Mouse (Mus musculus) induced T-regulatory cell, adult 2 months (primary cell): ENCODE results near the gene Atg5.
A peak's percentile ranks its signal among the peaks of the same experiment; 100 is the strongest.

ENCODE experiments used
- DNase-seq: peaks from one replicate; pipeline ENCODE4 v3.0.0-alpha.2; 2012; ENCODE audit warnings: low read depth

Atg5 gene

GRCm38 (mm10) chr10:44354393-44354792 is 86.2 kb downstream of the Atg5 start:
- no peak for DNase-seq

- DNase-seq = no peak
Observed at GRCm38 (mm10) chr10:44355216-44355615, 87.1 kb downstream of the Atg5 start.

DNA sequence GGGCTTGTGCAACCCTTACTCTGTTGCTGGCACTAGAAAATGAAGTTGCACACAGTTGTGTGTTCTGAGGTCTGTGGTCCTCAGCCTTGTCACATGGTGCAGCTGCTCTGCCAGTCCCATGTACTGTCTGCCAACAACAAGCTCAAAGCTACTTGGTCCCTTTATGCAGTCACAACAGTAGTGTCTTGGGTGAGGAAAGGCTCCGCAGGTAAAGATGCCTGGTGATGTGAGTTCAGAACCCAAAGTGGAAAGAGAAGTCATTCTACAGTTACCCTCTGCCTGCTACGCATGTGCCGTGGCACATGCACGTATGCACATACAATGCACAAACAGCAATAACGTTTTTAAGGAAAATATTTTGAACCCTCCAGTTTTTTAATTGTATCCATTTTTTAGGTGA is 88.5 kb downstream of the Atg5 start:
- DNase-seq = no peak

- no peak for DNase-seq
Observed at GRCm38 (mm10) chr10:44357316-44357715, 89.2 kb downstream of the Atg5 start.

DNA sequence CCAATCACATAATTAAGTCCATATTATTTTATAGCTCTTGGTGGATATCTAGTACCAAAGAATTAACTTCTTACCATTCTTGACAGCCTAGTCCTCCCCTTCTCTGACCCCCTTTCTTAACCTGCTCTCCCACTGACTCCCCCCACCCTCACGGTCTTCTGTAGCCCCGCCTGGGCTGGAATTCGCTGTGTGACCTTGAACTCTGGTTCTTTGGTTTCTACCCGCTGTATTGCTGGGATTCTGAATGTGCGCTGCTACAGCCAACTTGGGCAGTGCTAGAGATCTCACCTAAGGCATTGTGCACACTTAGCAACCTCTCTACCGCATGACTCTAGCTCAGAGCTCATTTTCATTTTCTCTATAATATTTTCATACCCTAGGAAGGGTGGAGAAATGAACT is 90.7 kb downstream of the Atg5 start:
- DNase-seq = no peak

- DNase-seq = peak; percentile 56
Observed at GRCm38 (mm10) chr10:44360632-44361031, 92.5 kb downstream of the Atg5 start.

DNA sequence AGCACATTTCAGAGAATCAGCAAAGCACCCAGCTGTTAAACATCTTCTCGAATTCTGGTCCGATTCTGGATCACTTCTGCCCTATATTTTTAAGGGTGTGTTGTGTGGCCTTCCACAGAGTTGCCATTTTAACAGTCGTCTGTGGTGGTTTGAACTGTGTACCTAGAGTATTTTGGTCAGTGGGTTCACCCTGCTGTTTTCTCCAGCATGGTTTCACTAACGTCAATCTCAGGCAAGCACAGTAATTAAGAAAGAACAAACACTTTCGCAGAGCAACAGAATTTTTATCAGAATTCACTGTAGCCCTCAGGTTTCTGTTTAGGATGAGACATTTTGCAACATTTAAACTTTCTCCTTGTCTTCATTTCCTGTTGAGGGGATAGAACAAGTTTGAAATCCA is 94.3 kb downstream of the Atg5 start:
- no peak for DNase-seq

DNA sequence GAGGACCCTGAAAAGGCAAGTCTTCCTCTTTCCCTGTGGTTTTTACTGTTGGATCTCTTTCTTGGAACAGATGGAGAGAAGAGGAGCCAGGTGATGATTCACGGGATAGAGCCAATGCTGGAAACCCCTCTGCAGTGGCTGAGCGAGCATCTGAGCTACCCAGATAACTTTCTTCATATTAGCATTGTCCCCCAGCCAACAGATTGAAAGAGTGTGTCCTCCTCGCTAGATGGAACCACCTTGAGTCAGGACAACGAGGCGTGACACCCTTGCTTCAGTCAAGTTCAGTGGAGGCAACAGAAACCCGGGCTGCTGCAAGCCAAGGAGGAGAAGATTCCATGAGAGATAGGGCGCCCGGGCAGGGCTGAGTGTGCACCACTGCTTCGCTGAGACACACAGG is 94.7 kb downstream of the Atg5 start:
- peak; percentile 50 for DNase-seq

DNA sequence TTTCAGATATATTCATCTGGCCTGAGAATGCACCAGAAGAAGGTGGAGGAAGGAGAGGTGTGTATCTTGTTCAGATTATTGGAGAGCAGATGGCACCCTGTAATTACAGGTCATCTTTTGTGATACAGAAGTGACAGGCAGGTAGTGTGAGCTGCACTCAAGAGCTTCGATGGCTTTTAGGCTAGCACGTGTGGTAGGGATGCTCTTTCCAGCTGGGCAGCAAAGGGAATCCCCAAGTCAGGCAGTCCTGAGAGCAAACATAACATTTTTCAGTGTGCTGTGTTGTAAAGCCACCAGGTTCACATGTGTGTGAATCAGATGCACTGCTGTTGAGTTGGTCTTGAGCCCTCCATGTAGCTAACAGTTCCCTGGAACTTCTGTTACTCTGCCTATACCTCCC is 98.0 kb downstream of the Atg5 start:
- DNase-seq = no peak

GRCm38 (mm10) chr10:44367043-44367442 is 98.9 kb downstream of the Atg5 start:
- DNase-seq = peak; percentile 65

- DNase-seq = peak; percentile 69
Observed at GRCm38 (mm10) chr10:44368596-44368995, 100.4 kb downstream of the Atg5 start.

GRCm38 (mm10) chr10:44370666-44371065 is 102.5 kb downstream of the Atg5 start:
- no peak for DNase-seq

- DNase-seq = no peak
Observed at GRCm38 (mm10) chr10:44372210-44372609, 104.1 kb downstream of the Atg5 start.

DNA sequence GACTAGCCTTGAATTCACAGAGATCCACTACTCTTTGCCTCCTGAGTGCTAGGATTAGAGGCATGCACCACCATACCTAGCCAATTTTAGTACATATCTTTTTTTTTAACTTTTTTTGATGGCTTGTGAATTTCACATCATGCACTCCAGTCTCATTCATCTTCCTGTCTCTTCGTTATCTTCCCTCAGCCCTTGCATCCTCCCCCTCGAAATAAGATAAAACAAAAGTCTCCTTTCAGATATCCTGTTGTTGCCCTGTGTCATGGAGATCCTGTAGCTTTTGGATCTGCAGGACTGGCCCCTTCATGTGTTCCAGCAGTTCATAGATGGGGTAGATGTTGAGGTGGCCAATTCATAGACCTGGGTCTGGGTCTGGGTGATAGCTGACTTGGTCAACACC is 106.5 kb downstream of the Atg5 start:
- DNase-seq = no peak

DNA sequence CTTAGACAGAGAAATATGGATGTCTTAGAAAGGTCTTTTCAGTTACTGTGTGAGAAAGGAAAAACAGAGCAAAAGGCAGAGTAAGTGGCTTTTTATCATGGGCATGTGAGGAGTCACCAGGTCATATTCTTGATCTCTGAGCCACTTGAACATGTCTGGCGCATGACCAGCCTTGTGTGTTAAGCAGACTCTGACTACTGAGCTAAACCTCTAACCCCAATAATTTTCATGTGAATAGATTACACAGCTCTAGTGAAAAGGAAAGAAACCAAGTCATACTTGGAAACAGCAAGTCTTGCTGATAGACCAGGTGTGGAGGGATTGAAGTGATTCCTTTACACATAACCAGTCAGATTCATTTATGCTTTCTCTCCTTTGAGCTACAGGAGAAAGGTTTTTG is 107.3 kb downstream of the Atg5 start:
- DNase-seq = peak; percentile 38

GRCm38 (mm10) chr10:44377821-44378220 is 109.7 kb downstream of the Atg5 start:
- DNase-seq = peak; percentile 63

DNA sequence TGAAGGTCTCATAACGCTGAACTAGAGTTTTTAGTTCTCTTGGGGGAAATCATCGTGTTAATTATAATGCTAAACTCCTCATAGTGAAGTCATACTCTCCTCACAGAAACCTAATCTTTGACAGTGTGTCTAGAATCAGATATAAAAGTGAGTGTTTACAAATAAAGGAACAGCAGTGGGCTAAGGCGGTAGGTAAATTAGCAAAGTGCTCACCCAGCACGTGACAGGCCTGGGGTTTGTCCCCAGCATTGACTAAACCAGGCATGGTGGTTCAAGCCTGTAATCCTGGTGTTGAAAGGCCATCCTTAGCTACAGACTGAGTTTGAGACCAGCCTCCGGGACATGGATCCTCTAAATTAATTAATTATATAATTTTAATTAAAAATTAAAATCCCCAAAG is 110.2 kb downstream of the Atg5 start:
- peak; percentile 58 for DNase-seq

- peak; percentile 91 for DNase-seq
Observed at GRCm38 (mm10) chr10:44380476-44381208, 112.5 kb downstream of the Atg5 start.

DNA sequence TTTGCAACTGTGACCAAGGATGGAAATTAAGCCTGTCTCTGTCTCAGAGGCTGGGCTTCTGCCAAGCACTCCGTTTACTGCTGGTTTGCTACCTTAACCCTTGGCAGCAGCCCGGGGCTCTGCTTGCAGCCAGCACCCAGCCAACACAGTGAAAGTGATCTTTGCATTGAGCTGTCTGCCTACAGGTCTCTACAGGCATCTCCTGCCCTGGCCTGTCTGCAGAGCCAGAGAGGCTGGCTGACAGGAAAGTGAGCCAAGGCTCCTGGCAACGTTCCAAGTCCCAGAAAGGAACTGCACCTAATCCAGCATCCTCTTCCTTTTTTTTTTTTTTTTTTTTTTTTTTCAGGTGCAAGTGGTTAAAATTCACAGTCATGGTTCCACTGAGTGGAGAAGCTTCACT is 113.2 kb downstream of the Atg5 start:
- no peak for DNase-seq

- DNase-seq = no peak
Observed at GRCm38 (mm10) chr10:44381948-44382347, 113.8 kb downstream of the Atg5 start.

- DNase-seq = no peak
Observed at GRCm38 (mm10) chr10:44383213-44383612, 115.1 kb downstream of the Atg5 start.

DNA sequence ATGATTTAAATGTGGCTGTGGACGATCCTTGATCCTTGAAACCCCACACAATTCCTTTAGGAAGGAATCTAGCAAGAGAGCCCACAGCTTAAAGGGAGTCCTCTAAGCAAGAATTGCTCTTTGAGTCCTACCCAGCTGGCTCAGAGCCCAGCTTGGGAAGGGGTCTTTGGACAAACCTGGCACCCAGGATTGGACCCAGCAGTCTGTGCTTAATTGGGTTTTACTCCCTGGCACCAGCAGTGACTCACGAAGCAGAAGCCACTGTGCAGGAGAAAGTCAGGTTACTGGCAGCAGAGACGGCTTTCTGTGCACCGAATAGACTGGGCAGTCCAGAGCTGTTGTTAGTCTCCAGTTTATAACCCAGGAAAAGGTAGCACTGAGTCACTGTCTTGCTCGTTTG is 117.1 kb downstream of the Atg5 start:
- DNase-seq = no peak

GRCm38 (mm10) chr10:44388706-44389233 is 120.6 kb downstream of the Atg5 start:
- DNase-seq = no peak

DNA sequence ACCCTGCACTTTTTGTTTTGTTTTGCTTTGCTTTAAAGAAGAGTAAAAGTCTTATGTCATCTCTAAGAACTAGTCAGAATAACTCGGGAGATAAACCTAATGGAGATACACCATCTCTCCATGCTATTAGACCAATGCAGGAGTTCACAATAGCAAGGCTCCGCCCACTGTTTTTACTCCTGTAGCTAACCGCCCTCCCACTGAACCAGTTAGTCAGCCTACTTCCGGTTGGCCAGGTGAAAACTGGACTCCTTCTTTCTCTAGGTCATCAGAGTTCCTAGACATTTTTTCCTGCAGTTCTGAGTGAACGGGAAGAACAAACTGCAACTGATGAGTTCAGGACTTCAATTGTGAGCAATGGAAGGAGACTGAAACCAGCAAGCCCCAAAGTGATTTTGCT is 122.1 kb downstream of the Atg5 start:
- DNase-seq = no peak
